Mouse (Mus musculus): ENCODE measurements around the gene Slc4a4.

Slc4a4 gene

GRCm38 (mm10) chr5:88886668-88887555, at the start of gene Slc4a4:
Slc4a4 (plus strand) TSS chr5:88886818.
- no peak for DNase-seq

DNA sequence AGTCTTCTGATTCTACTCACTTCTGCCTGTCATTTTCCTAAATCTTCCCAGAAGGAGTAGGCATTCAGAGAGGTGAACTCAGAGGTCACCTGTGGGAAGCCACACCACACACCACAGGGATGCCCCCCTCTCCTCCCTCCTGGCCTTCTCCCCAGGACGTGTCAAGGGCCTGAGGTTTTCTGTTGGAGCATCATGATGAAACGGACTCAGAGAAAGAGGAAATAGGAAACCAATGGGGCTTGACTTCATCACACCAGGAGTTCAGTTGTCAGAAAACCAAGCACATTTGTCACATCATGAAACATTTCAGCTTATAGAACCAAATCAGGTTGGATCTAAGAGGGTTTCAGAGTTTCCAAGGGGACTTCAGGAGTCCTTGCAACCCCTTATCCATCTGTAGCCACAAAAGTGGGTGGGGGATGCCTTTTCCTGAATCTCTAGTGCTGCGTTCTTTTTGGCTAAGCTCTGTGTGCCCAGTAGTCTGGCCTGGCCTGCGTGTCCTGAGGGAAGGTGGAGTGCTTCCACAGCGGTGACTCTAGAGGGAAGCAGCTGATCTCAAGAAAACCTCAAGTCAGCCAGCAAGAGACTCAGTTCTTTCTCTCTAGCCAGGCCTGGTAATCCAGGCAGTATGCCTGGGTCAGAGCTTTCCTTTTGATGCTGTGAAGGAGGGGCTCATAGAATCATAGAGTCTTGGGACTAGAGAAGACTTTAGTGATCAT, 46.4 kb upstream of the Slc4a4 start:
- no peak for DNase-seq

DNA sequence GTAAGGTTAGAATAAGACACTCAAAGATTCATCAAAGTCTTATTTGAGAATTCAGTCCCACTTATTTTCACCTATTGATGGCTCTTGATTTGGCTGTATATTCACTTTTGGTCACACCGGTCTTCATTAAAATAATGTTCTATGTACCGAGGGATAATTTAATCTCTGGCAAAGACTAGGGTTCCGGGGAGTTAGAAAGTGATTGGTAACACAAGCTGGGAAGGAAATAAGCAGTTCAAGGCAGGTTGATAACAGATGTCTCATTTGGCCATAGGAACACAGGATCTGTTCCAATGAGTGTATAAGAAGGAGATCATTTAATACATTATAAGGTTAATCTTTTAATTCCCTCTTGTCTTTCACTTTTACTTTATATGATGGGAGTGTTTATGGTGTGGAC, 29.3 kb upstream of the Slc4a4 start:
- no peak for DNase-seq

GRCm38 (mm10) chr5:88857801-88858200, 28.8 kb upstream of the Slc4a4 start:
- no peak for DNase-seq

- no peak for DNase-seq
These were observed 28.4 kb upstream of the Slc4a4 start for GRCm38 (mm10) chr5:88858226-88858625.

DNA sequence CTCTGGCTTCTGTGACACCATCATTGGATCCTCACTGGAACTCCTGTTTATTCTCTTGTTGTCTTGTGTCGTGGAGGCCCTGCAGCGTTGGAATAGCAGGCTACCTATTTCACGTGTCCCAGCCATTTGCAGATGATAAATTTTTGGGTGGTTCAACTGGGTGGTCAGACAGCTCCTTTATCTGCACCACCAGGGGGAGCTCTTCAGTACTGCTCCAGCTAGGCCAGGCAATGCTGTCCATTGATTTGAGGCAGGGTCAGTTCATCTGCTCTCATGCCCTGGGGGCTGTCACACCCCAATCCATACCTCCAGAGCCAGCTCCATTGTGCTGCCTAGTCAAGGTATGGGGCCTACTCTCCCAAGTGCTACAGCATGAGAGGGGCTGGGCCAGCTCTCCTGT, 24.5 kb upstream of the Slc4a4 start:
- DNase-seq: no peak

DNA sequence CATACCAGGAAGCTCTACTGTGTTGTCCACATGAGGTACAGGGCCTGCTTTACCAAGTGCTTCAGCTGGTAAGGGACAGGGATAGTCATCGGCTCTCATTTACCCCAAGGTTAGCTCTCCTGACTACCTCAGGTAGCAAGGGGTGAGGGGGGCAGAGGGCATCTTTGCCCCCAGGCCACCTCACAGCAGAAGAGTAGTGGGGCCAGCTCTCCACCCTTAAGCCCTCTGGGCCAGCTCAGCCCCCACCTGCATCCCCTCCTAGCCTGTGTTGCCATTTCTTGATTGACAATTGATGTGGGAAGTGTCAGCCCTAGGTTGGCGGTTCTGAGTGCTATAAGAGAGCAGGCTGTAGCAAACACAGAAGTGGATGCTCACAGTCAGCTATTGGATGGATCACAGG, 23.8 kb upstream of the Slc4a4 start:
- no peak for DNase-seq

DNA sequence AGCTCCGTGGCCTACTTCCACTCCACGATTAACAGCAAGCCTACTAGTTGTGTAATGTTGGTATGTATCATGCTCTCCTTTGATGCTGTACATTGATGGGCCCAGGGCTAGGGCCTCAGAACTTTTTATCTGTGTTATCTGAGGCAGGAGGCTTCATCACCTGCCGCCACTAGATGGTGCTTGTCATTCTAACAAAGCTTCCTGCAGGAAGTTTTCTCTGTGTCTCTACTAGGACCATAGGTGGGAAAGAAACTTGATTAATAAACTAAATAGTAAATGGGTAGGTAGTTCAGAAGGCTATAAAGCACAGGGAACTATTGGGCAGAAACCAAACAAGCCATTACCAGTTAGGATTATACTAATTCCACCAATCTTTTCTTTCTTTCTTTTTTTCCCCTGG, 2.5 kb upstream of the Slc4a4 start:
- no peak for DNase-seq

GRCm38 (mm10) chr5:88885503-88885902, 1.1 kb upstream of the Slc4a4 start:
- DNase-seq: no peak

GRCm38 (mm10) chr5:88885944-88886343, 674 bp upstream of the Slc4a4 start:
- no peak for DNase-seq

- DNase-seq: no peak
These were observed 310 bp upstream of the Slc4a4 start for GRCm38 (mm10) chr5:88886349-88886667.

- no peak for DNase-seq
These were observed 1.2 kb downstream of the Slc4a4 start for GRCm38 (mm10) chr5:88887556-88888412.

GRCm38 (mm10) chr5:88888413-88888700, 1.7 kb downstream of the Slc4a4 start:
- DNase-seq: no peak

GRCm38 (mm10) chr5:88889326-88889725, 2.7 kb downstream of the Slc4a4 start:
- DNase-seq: no peak

DNA sequence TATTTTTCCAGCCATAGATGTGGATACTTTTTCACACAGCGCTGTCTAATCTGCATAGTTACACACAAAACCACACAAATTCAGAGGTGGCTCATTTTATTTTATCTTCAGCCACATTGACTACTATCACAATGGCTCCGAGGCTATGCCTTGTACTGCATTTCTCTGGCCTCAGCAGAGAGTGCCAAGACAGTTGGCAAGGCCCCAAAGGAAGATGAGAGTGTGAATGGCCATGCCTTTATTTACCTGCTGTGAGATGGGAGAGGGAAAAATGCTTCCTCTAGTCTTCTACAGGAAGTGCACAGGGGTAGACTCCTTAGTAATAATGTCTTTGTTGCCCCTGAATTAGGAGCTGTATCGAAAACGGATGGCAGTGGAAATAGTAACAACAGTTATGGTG, 3.5 kb downstream of the Slc4a4 start:
- no peak for DNase-seq

DNA sequence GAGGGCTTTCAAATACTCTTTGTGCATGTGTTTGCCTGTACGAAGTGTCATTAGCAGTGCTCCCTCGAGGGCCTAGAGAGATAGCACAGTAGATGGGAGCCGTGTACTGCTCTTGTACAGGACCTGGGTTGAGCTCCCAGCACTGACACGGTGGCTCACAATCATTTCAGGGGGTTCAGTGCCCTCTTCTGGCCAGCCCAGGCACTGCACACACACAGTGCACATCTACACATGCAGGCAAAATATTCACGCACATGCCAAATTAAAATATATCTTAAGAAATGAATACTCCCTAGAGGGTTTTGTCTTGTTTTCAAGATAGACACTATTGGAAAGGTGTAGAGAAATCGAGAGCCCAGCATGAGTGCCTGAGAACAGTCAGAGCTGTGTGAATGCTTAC, 10.0 kb downstream of the Slc4a4 start:
- DNase-seq: no peak

DNA sequence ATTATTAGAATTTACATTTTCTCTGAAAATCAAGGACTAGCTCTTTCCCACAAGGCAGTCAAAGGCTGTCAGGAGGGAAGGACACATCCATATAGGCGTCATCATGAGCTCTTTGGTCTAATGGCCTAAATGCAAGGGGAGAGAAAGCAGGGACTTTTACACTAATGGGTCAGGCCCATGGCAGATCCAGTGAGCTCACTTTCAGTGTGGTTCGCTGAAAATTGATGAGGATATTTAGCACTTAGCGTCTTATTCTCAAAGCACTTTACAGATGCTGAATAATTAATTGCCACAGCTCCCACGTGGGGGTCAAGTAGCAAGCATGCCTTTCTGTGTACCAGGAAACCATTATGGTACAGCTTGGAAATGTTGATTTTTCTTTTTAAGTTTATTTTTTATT, 16.5 kb downstream of the Slc4a4 start:
- no peak for DNase-seq

- DNase-seq: no peak
These were observed 16.9 kb downstream of the Slc4a4 start for GRCm38 (mm10) chr5:88903526-88903925.

- DNase-seq: no peak
These were observed 18.2 kb downstream of the Slc4a4 start for GRCm38 (mm10) chr5:88904841-88905240.

- no peak for DNase-seq
These were observed 21.0 kb downstream of the Slc4a4 start for GRCm38 (mm10) chr5:88907615-88908014.

DNA sequence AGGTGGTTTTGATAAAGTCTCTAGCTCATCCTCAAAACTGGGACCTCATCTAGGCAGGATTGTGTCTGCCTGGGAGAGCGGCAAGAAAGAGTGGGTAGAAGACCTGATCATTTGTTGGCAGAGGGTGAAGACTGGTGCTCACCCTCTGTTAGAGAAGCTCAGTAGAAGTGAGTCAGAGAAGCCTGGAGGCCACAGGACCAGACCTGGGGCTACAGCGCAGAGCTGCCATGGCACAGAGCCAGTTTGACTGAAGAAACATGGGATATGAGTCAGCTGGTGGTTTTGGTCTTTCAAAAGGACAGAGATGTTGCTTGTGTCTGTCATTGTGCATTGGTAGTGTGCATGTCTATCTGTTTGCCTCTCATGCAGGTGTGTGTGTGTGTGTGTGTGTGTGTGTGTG, 26.0 kb downstream of the Slc4a4 start:
- DNase-seq: no peak

DNA sequence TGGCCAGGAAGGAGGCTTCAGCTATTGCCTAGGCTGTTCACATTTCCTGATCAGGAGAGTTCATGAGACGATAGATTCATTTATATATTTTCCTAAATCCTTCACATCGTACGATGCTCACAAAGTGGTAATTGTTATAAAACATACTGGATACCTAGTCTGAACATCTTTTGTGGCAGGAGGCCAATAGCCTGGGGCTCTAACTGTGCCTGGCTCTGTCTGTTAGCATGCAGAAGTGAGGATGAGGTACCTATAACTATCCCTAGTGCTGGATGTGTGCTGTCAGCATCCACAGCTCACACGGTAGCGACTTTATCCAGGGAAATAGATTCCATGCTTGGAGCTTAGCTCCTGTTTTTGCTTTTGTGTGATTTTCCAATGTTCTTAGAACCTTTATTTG, 28.5 kb downstream of the Slc4a4 start:
- DNase-seq: no peak

- no peak for DNase-seq
These were observed 29.9 kb downstream of the Slc4a4 start for GRCm38 (mm10) chr5:88916501-88916971.

DNA sequence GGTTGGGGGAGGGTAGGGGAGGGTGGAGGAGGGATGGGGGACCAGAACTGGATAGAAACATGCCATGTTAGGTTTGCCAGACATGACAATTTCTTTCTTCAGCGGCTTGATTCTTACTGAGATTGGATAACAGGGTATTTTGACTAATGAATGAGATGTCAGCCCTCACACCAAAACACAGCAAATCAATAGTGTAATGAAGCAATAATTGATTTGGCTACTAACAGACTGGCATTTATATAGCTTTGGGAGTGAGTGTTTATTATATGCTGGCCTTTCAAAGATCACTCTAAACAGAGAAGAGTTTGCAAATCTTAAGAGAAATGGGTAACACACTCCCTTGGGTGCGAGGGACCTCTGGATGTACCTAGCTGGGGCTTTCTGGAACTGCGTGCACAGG, 30.6 kb downstream of the Slc4a4 start:
- no peak for DNase-seq
